Mouse (Mus musculus): ENCODE data around the gene Rab5c. TPM values are rescaled to one million over a fixed set of nuclear protein-coding genes. Genes with fewer than 3 reads are reported as not detected.

Rab5c gene
- polyA plus RNA-seq, 1 experiment from 2014 or later = 34.3 TPM

DNA sequence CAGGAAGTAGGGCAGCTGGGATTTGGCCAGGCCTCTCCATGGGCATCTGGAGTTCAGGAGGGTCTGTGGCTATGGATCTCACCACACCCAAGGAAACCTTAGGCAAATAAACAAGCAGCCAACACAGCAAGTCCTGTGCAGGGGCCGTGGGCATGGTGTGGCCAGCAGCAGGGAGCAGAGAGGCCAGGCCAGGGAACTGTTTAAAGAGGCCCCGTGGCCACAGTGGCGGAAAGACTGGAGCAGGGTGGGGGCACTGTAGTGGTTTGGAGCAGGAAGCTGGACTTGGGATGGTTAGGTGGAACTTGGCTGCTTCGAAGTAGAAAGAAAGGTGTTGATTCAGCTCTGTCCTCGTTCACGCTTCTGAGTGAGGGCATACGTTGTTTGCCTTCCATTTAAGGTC is 50.8 kb downstream of the Rab5c start:
- Histone ChIP-seq H3K9me3 (ENCODE audit: control insufficient read depth, low read length) (no peaks in the 10 kb centered on the region), H3K4me1 (replicated peaks; ENCODE audit: control insufficient read depth, insufficient read depth, low read length) (peaks cover 4% of the 10 kb centered on the region; the same call in 1 of the 2 replicates), H3K4me3 (ENCODE audit: low read length) (no peak overlapping the region), H3K36me3 (ENCODE audit: control insufficient read depth, insufficient read depth, low read length) (no peaks in the 10 kb centered on the region), H3K27ac (ENCODE audit: low read length) (no peak overlapping the region), H3K9ac (ENCODE audit: low read length) (no peak overlapping the region), H3K4me2 (ENCODE audit: low read depth, low read length) (no peak overlapping the region), H3K27me3 (ENCODE audit: control insufficient read depth, insufficient read depth, low read depth, low read length) (peaks cover 10% of the 10 kb centered on the region; the same call in 1 of the 2 replicates)
- WGBS = 52% methylated on average over 7 of the region's 7 CpGs
- no peak for ATAC-seq (ENCODE audit: low read depth)

DNA sequence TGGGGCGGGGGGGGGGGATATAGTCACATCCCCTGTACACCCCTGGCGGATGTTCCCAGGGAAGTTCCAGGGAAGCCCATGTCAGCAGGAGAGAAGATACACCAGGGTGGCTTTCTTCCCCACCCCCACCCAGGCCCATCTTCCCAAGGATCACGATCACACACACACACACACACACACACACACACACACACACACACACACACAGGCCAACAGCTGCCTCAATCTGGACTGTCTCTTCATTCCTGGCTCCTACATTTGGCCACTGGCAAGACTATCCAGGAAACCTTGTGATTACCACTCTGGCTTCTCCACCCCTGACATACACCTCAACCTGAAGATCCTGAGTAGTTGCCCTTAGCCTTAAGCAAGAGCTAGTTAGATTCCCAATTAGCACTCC is 52.6 kb downstream of the Rab5c start:
- Histone ChIP-seq H3K4me2 (ENCODE audit: low read depth, low read length) (no peak overlapping the region), H3K27me3 (ENCODE audit: control insufficient read depth, insufficient read depth, low read depth, low read length) (peaks cover 2% of the 10 kb centered on the region; the same call in 1 of the 2 replicates), H3K4me1 (replicated peaks; ENCODE audit: control insufficient read depth, insufficient read depth, low read length) (no peaks in the 10 kb centered on the region), H3K4me3 (ENCODE audit: low read length) (no peak overlapping the region), H3K27ac (ENCODE audit: low read length) (no peak overlapping the region), H3K9ac (ENCODE audit: low read length) (no peak overlapping the region), H3K9me3 (ENCODE audit: control insufficient read depth, low read length) (no peaks in the 10 kb centered on the region), H3K36me3 (ENCODE audit: control insufficient read depth, insufficient read depth, low read length) (no peaks in the 10 kb centered on the region)
- ATAC-seq (ENCODE audit: low read depth) = no peak
- 69% methylated on average over 2 of the region's 3 CpGs for WGBS

DNA sequence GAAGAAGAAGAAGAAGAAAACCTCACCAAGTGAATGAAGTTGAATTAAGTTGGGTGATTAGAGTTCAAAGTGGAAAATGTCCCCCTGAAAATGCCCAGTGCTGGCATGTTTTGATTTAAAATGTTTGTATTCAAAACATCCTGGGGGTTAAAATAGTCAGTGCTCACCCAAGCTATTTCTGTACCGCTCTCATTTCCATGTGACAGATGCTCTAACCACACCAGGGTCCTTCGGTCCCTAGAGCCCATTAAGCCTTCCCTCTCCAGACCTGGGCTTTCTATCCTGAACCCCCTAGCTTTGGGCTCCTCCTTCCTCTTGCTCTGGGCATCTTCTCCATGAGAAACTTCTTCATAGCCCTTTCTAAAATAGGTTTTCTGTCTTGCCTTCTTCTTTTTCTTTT is 53.9 kb downstream of the Rab5c start:
- Histone ChIP-seq H3K9ac (ENCODE audit: low read length) (no peak overlapping the region), H3K36me3 (ENCODE audit: control insufficient read depth, insufficient read depth, low read length) (no peaks in the 10 kb centered on the region), H3K27ac (ENCODE audit: low read length) (no peak overlapping the region), H3K4me1 (replicated peaks; ENCODE audit: control insufficient read depth, insufficient read depth, low read length) (no peaks in the 10 kb centered on the region), H3K27me3 (ENCODE audit: control insufficient read depth, insufficient read depth, low read depth, low read length) (no peaks in the 10 kb centered on the region), H3K4me3 (ENCODE audit: low read length) (no peak overlapping the region), H3K4me2 (ENCODE audit: low read depth, low read length) (no peak overlapping the region), H3K9me3 (ENCODE audit: control insufficient read depth, low read length) (no peaks in the 10 kb centered on the region)
- no peak for ATAC-seq (ENCODE audit: low read depth)
- WGBS = 70% methylated on average over 2 of the region's 2 CpGs

DNA sequence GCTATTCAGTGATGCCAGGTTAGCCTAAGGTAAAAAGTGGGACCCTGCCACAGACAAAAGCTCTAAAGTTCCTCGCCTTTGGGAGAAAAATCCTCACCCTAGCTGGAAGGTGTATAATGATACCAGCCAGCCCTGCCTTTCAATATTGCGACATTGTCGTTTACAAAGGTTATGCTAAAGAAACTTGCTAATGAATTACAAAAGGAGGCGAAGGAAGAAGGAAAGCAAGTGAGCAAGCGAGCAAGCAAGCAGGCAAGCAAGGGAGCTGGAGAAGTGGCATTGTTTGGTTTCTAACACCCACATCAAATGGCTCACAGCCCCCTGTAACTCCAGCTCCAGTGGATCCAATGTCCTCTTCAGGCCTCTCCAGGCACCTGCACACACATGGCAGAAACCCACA is 55.5 kb downstream of the Rab5c start:
- H3K9ac ChIP-seq (ENCODE audit: low read length) = no peak overlapping the region
- no peaks in the 10 kb centered on the region for H3K36me3 ChIP-seq (ENCODE audit: control insufficient read depth, insufficient read depth, low read length)
- no peaks in the 10 kb centered on the region for H3K27me3 ChIP-seq (ENCODE audit: control insufficient read depth, insufficient read depth, low read depth, low read length)
- WGBS = 77% methylated on average over 5 of the region's 5 CpGs
- H3K4me1 ChIP-seq (replicated peaks; ENCODE audit: control insufficient read depth, insufficient read depth, low read length) = no peaks in the 10 kb centered on the region
- no peak overlapping the region for H3K4me3 ChIP-seq (ENCODE audit: low read length)
- no peaks in the 10 kb centered on the region for H3K9me3 ChIP-seq (ENCODE audit: control insufficient read depth, low read length)
- ATAC-seq (ENCODE audit: low read depth) = no peak
- H3K27ac ChIP-seq (ENCODE audit: low read length) = no peak overlapping the region
- H3K4me2 ChIP-seq (ENCODE audit: low read depth, low read length) = no peak overlapping the region

DNA sequence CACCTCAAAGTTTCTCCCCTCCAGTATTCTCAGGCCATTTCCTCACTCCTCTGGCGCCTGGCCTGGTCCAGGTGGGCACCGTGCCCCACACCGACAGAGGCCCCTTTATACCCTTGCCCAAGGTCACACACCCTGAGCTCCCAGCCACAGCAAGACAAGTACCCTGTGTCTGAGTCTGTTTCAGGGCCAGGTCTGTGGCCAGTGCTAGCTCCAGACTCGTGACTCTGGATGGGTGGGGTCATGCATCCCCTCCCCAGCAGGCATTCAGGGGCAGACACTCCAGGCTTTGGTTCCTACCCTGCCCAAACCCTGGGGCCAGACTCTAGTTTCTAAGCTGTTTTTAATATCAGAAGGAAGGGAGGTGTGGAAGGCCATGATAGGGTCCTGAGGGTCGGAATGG is 56.2 kb downstream of the Rab5c start:
- H3K4me3 ChIP-seq (ENCODE audit: low read length) = no peak overlapping the region
- no peak overlapping the region for H3K9ac ChIP-seq (ENCODE audit: low read length)
- no peaks in the 10 kb centered on the region for H3K27me3 ChIP-seq (ENCODE audit: control insufficient read depth, insufficient read depth, low read depth, low read length)
- H3K4me2 ChIP-seq (ENCODE audit: low read depth, low read length) = no peak overlapping the region
- no peaks in the 10 kb centered on the region for H3K36me3 ChIP-seq (ENCODE audit: control insufficient read depth, insufficient read depth, low read length)
- no peak for ATAC-seq (ENCODE audit: low read depth)
- no peaks in the 10 kb centered on the region for H3K4me1 ChIP-seq (replicated peaks; ENCODE audit: control insufficient read depth, insufficient read depth, low read length)
- no peak overlapping the region for H3K27ac ChIP-seq (ENCODE audit: low read length)
- H3K9me3 ChIP-seq (ENCODE audit: control insufficient read depth, low read length) = no peaks in the 10 kb centered on the region
- WGBS = 68% methylated on average over 5 of the region's 5 CpGs

DNA sequence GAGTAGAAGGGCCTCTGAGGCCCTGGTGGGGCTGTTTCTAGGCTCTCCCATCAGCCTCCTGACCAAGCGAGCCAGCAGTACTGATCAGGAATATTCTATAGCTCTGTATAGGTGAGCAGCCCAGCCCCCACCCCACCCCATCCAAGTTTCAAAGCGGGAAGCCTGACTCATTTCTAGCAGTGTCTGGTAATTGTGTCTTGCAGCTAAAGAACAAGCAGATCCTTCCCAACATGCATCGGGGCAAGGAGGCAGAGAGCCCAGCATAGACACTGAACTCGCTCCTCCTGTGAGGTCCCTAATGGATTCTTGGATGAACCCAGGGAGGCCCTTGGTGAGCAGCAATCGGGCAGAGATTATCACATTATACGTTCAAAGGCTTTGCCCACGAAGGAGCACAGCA is 60.2 kb downstream of the Rab5c start:
- Histone ChIP-seq H3K4me1 (replicated peaks; ENCODE audit: control insufficient read depth, insufficient read depth, low read length) (no peaks in the 10 kb centered on the region), H3K9ac (ENCODE audit: low read length) (no peak overlapping the region), H3K36me3 (ENCODE audit: control insufficient read depth, insufficient read depth, low read length) (no peaks in the 10 kb centered on the region), H3K27ac (ENCODE audit: low read length) (no peak overlapping the region), H3K4me2 (ENCODE audit: low read depth, low read length) (no peak overlapping the region), H3K27me3 (ENCODE audit: control insufficient read depth, insufficient read depth, low read depth, low read length) (peaks cover 5% of the 10 kb centered on the region), H3K4me3 (ENCODE audit: low read length) (no peak overlapping the region), H3K9me3 (ENCODE audit: control insufficient read depth, low read length) (no peaks in the 10 kb centered on the region)
- ATAC-seq (ENCODE audit: low read depth) = no peak
- 45% methylated on average over 7 of the region's 7 CpGs for WGBS

DNA sequence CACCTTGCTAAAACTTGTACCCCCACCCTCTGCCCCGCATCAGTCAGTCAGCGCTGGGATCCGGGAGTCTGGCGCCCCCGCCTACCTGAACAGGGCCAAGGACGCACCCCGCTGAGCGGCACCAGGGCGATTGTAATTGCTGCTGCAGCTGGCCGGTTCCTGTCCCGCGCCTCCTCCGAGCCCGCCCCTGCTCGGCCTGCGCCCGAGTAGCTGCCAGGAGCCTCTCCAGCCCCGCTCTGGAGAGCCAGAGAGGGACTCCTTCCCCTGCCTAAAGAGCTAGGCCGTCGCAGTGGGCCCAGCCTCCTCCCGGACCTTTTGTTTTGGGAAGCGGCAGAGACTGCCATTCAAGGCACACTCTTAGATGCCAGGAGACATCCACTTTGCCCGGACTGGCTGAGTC is 64.8 kb downstream of the Rab5c start:
- Histone ChIP-seq H3K4me3 (ENCODE audit: low read length) (no peak overlapping the region; the same call in 1 of the 2 replicates), H3K9ac (ENCODE audit: low read length) (peak overlapping the region; percentile 50), H3K27ac (ENCODE audit: low read length) (no peak overlapping the region), H3K9me3 (ENCODE audit: control insufficient read depth, low read length) (no peaks in the 10 kb centered on the region), H3K4me1 (replicated peaks; ENCODE audit: control insufficient read depth, insufficient read depth, low read length) (no peaks in the 10 kb centered on the region), H3K4me2 (ENCODE audit: low read depth, low read length) (0 out of 2 replicates have a peak overlapping the region, but pooled peaks have one; percentile 1), H3K36me3 (ENCODE audit: control insufficient read depth, insufficient read depth, low read length) (no peaks in the 10 kb centered on the region), H3K27me3 (ENCODE audit: control insufficient read depth, insufficient read depth, low read depth, low read length) (peaks cover 9% of the 10 kb centered on the region)
- 2% methylated on average over 23 of the region's 23 CpGs for WGBS
- ATAC-seq (ENCODE audit: low read depth) = peak; percentile 66; the same call in 1 of the 2 replicates

DNA sequence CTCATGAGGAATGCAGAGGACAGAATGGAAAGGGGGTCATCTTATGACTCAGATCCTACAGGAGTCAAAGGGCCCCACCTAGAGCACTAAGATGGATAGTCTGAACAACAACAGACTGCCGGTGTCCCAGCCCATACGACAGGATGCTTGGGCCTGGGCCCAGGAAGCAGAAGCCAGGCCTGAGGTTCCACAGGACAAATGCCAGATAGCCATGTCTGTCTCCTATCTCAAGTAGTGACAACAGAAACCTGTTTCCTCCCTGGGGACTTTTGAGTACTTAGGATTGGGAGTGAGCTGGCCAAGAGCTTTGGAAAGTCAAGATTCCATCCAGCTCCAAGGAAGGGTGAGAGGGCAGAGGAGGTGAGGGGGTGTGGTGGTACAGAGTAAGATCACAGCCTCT is 66.1 kb downstream of the Rab5c start:
- no peaks in the 10 kb centered on the region for H3K4me1 ChIP-seq (replicated peaks; ENCODE audit: control insufficient read depth, insufficient read depth, low read length)
- no peak overlapping the region for H3K27ac ChIP-seq (ENCODE audit: low read length)
- 51% methylated on average over 2 of the region's 2 CpGs for WGBS
- no peak overlapping the region for H3K9ac ChIP-seq (ENCODE audit: low read length)
- no peaks in the 10 kb centered on the region for H3K36me3 ChIP-seq (ENCODE audit: control insufficient read depth, insufficient read depth, low read length)
- no peak for ATAC-seq (ENCODE audit: low read depth)
- no peaks in the 10 kb centered on the region for H3K9me3 ChIP-seq (ENCODE audit: control insufficient read depth, low read length)
- no peak overlapping the region for H3K4me3 ChIP-seq (ENCODE audit: low read length)
- H3K27me3 ChIP-seq (ENCODE audit: control insufficient read depth, insufficient read depth, low read depth, low read length) = peaks cover 9% of the 10 kb centered on the region
- H3K4me2 ChIP-seq (ENCODE audit: low read depth, low read length) = no peak overlapping the region

DNA sequence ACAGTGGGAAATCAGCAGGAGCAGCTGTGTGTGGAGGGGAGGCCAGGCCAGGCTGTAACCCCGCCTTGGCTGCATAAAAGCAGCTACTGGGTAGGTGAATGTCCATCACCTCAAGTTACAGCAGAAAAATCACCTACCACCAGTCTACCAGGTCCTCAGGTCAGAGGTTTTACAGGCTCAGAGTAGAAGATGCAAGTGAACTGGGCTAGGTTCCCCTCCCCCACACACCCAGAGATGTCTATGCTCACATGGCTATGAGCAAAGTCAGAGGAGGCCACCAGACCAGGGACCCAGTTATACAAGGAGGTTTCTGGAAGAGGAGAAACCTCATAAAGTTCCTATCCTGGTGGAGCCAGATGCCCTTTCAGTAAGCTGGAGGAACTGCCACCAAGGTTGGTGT is 67.0 kb downstream of the Rab5c start:
- ATAC-seq (ENCODE audit: low read depth) = no peak
- H3K27me3 ChIP-seq (ENCODE audit: control insufficient read depth, insufficient read depth, low read depth, low read length) = peaks cover 9% of the 10 kb centered on the region
- H3K4me3 ChIP-seq (ENCODE audit: low read length) = no peak overlapping the region
- H3K27ac ChIP-seq (ENCODE audit: low read length) = no peak overlapping the region
- H3K4me1 ChIP-seq (replicated peaks; ENCODE audit: control insufficient read depth, insufficient read depth, low read length) = no peaks in the 10 kb centered on the region
- no peak overlapping the region for H3K9ac ChIP-seq (ENCODE audit: low read length)
- H3K36me3 ChIP-seq (ENCODE audit: control insufficient read depth, insufficient read depth, low read length) = no peaks in the 10 kb centered on the region
- H3K4me2 ChIP-seq (ENCODE audit: low read depth, low read length) = no peak overlapping the region
- 44% methylated on average over 1 of the region's 1 CpGs for WGBS
- H3K9me3 ChIP-seq (ENCODE audit: control insufficient read depth, low read length) = no peaks in the 10 kb centered on the region

All from lung, embryonic 16.5 days (tissue).